8 mouse cellular contexts compared by ENCODE assay signal in the genomic region with DNA sequence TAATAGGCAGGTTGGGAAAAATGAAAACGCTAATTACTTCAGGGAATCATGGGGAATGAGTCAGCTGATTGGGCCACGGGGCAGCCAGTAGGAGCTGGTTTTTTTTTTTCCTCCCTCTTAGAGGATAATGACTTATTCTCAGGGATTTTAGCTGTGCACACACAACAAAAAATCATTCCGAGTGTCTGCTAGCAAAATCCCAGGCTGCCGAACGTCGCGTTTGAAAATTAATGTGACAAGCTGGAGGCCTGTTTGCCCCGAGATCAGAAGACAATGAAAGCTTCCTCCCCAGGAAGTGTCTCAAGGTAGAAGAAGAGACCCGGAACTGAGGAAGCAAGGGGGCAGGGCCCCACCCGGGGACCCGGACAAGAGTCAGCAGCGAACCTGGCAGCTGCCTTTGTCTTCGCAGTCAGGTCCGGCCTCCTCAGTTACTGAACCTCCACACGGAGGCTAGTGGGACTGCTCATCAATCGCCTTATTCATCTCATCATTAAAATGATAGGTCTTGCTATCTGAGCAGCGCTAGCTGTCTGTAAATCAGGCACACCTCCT.
DNase-seq lines count a peak whose midpoint lies in the region; ATAC-seq lines count a peak whose summit lies in the region.

No protein-coding gene starts in this region.

- peaks cover 54% of the 10 kb centered on the region for H3K4me1 ChIP-seq in embryonic facial prominence, embryonic 10.5 days
- peaks cover 18% of the 10 kb centered on the region for H3K4me1 ChIP-seq in liver, embryonic 13.5 days (replicated peaks)

- peak; percentile 56 for ATAC-seq in inflammation-experienced regulatory T-cells, adult 6 months
- no peak for ATAC-seq in liver, embryonic 13.5 days (ENCODE audit: low read depth)

- H3K9me3 ChIP-seq in embryonic facial prominence, embryonic 10.5 days, result no peaks in the 10 kb centered on the region
- H3K9me3 ChIP-seq in liver, embryonic 13.5 days (replicated peaks), result no peaks in the 10 kb centered on the region

- H3K36me3 ChIP-seq in embryonic facial prominence, embryonic 10.5 days (replicated peaks), result no peaks in the 10 kb centered on the region
- no peaks in the 10 kb centered on the region for H3K36me3 ChIP-seq in liver, embryonic 13.5 days

- H3K27me3 ChIP-seq in embryonic facial prominence, embryonic 10.5 days (replicated peaks; ENCODE audit: low read depth, poor library complexity, severe bottlenecking), result no peaks in the 10 kb centered on the region
- no peaks in the 10 kb centered on the region for H3K27me3 ChIP-seq in liver, embryonic 13.5 days

- no peak overlapping the region for H3K9ac ChIP-seq in liver, embryonic 13.5 days

- H3K4me3 ChIP-seq in embryonic facial prominence, embryonic 10.5 days, result peak overlapping the region; percentile 42
- H3K4me3 ChIP-seq in liver, embryonic 13.5 days (replicated peaks), result no peak overlapping the region

- WGBS in embryonic facial prominence, embryonic 10.5 days, result 21% methylated on average over 17 of the region's 17 CpGs
- WGBS in liver, embryonic 13.5 days (ENCODE audit: insufficient replicate concordance), result 17% methylated on average over 17 of the region's 17 CpGs

- peak; percentile 66 for DNase-seq in embryo, embryonic 10 days (ENCODE audit: low spot score)
- no peak for DNase-seq in embryo, embryonic 9.5 days (ENCODE audit: extremely low spot score)
- peak; percentile 75 for DNase-seq in embryonic facial prominence, embryonic 10.5 days (ENCODE audit: low spot score)
- DNase-seq in liver, embryonic 13.5 days, result no peak
- peak; percentile 24 to 60 for DNase-seq in spleen, postnatal 10 days (ENCODE audit: low spot score in 2 of 2)
- no peak for DNase-seq in layer of hippocampus, postnatal 36 days
- DNase-seq in ovary, adult 18-20 months (ENCODE audit: low spot score), result no peak

- peak overlapping the region; percentile 93 for H3K27ac ChIP-seq in embryonic facial prominence, embryonic 10.5 days (replicated peaks)
- no peak overlapping the region for H3K27ac ChIP-seq in liver, embryonic 13.5 days

- H3K4me2 ChIP-seq in liver, embryonic 13.5 days, result peak overlapping the region; percentile 37

Comparison
In these comparisons a context has a peak if more than half of its experiments do, and no peak if none do; other contexts are left out.
1. DNase-seq: peak in embryo, embryonic 10 days (single experiment), embryonic facial prominence, embryonic 10.5 days (single experiment) and spleen, postnatal 10 days (2 of 2); none in embryo, embryonic 9.5 days (single experiment), liver, embryonic 13.5 days (single experiment), layer of hippocampus, postnatal 36 days (0 of 2) and ovary, adult 18-20 months (single experiment).